Mouse (Mus musculus) retina, embryonic 14.5 days (tissue): ENCODE results near the gene AC161166.1.

Experiments
- DNase-seq: peaks from one replicate; pipeline ENCODE4 v3.0.0-alpha.2; 2015; ENCODE audit warnings: low spot score

Gene AC161166.1

GRCm38 (mm10) chr7:24512355-24512754 is at the start of gene AC161166.1:
TSS of gene AC161166.1 (minus strand) at chr7:24512455.
- DNase-seq = no peak

GRCm38 (mm10) chr7:24561450-24561849 is 49.2 kb upstream of the AC161166.1 start:
- DNase-seq = no peak

- no peak for DNase-seq
Measured at GRCm38 (mm10) chr7:24555786-24556185, 43.5 kb upstream of the AC161166.1 start.

- no peak for DNase-seq
Measured at GRCm38 (mm10) chr7:24551985-24552759, 39.9 kb upstream of the AC161166.1 start.

- DNase-seq = no peak
Measured at GRCm38 (mm10) chr7:24547534-24548036, 35.3 kb upstream of the AC161166.1 start.

GRCm38 (mm10) chr7:24546634-24547389 is 34.6 kb upstream of the AC161166.1 start:
- peak; percentile 99 for DNase-seq

- DNase-seq = no peak
Measured at GRCm38 (mm10) chr7:24546068-24546614, 33.9 kb upstream of the AC161166.1 start, which contains the start of the genes Pinlyp and Xrcc1. TSS of gene Pinlyp (minus strand) at chr7:24546118. TSS of gene Xrcc1 (plus strand) at chr7:24546289.

GRCm38 (mm10) chr7:24544506-24544905 is 32.3 kb upstream of the AC161166.1 start:
- DNase-seq = peak; percentile 43

GRCm38 (mm10) chr7:24539686-24540085 is 27.4 kb upstream of the AC161166.1 start:
- no peak for DNase-seq

DNA sequence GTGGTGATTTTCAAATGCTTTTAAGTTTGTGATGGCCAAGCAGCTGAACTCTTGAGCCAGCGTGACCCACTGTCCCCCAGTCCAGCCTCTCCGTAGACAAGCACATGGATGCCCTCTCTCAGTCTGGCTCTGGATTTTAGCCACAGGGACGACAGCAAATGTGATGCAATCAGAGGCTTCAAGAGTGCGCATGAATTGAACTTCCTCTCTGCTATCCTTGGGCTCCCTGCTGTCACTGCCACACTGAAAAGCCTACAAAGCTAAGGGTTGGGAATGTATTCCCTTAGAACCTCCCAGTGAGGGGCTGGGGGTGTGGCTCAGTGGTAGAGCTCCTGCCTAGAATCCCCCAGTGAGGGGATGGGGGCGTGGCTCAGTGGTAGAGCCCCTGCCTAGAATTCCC is 26.4 kb upstream of the AC161166.1 start:
- no peak for DNase-seq

- DNase-seq = no peak
Measured at GRCm38 (mm10) chr7:24538154-24538553, 25.9 kb upstream of the AC161166.1 start.

DNA sequence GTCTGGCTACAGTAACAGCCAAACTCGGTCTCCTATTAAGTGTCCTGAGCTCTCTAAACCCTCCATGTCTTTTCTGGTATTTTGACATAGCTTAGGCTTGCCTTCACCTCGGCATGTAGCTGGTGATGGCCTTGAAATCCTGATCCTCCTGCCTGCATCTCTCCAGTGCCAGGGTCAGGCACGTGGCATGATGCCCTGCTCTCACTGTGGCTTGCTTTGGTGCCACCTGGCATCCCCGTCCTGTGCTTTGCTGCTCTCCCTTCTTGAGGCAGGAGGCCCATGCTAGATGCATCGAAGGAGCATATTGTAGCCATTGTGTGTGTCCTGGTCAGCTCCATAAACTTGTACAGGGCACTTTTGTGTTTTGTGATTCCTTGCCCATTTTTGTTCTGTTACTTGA is 25.3 kb upstream of the AC161166.1 start:
- no peak for DNase-seq

DNA sequence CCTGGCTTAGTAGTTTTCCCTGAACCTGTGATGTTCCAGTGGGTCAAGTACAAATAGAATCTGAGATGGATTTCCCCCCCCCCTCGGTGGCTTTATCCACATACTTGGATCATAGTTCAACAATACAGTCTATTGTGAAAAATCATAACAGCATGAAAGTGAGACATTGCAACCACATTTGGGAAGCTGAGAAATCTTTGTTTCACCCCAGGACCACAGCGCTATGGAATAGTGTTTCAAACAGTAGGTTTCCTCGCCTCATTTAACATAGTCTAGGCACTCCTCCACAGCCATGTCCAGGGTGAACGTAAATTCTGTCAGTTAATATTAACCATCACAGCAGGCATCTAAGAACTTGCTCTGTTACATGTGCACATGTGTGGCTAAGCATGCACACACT is 24.8 kb upstream of the AC161166.1 start:
- no peak for DNase-seq

DNA sequence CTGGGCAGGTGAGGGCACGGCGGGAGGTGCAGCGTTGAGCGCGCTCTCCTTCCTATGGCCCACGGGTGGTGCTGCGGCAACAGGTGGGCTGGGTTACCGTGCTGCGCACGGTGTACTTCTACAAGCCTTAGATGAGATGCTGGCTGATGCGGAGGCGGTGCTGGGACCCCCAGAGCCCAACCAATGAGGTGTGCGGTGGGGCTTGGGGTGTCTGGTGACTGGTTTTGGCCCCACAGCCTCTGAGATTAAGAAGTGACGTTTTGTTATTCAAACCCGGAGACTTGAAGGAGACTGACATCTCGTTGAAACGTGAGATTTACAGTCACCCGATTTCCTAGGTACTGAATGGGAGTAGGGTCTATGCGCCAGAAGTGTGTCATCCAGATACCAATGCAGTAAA is 22.0 kb upstream of the AC161166.1 start:
- DNase-seq = no peak

GRCm38 (mm10) chr7:24533806-24534205 is 21.6 kb upstream of the AC161166.1 start:
- DNase-seq = no peak

- DNase-seq = no peak
Measured at GRCm38 (mm10) chr7:24533031-24533571, 20.8 kb upstream of the AC161166.1 start.

GRCm38 (mm10) chr7:24531211-24531971 is 19.1 kb upstream of the AC161166.1 start:
- DNase-seq = peak; percentile 88

- peak; percentile 100 for DNase-seq
Measured at GRCm38 (mm10) chr7:24530062-24530931, 18.0 kb upstream of the AC161166.1 start, which contains the start of gene Irgq. TSS of gene Irgq (plus strand) at chr7:24530689.

- DNase-seq = no peak
Measured at GRCm38 (mm10) chr7:24529580-24529979, 17.3 kb upstream of the AC161166.1 start.

DNA sequence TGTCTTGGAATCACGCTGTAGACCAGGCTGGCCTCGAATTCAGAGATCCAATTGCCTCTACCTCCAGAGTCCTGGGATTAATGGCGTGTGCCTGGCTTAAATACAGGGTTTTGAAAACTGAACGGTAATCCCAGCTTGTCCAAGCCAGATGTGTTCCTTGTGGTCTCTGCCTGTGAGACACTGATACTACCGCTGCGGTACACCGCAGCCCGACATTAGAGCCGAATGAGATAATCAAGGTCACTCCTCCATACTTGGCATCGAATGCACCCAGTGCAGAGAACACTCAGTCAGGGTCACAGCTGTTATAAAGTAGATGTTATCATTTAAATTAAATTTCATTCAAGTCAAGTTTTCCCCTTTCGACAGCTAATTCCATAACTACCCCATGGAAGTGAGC is 16.6 kb upstream of the AC161166.1 start:
- no peak for DNase-seq
